Mouse (Mus musculus): Measurements from ENCODE around the gene Hivep1. TPM values are rescaled to one million over a fixed set of nuclear protein-coding genes. Genes with fewer than 3 reads are reported as not detected.

The Hivep1 gene
- total RNA-seq, 1 experiment: 8.1 TPM

GRCm38 (mm10) chr13:42116301-42116700 is 64.5 kb downstream of the Hivep1 start:
- in situ Hi-C loops (cut with MboI; ENCODE audit: low sequenced_read_pairs in 2 of 2, unreplicated experiment in 2 of 2): no loop called here
- no peaks in the 10 kb centered on the region for H3K4me1 ChIP-seq (ENCODE audit: control insufficient read depth in 2 of 2, insufficient read depth in 2 of 2, low read length in 2 of 2, poor library complexity in 1 of 2)
- H3K9me3 ChIP-seq (ENCODE audit: control insufficient read depth, insufficient read depth, low read depth, low read length): no peaks in the 10 kb centered on the region
- TF ChIP-seq MAFK (IDR thresholded peaks at IDR 0.05; ENCODE audit: insufficient read depth, low read depth, low read length) (no peak), HCFC1 (IDR thresholded peaks at IDR 0.05; ENCODE audit: borderline replicate concordance, insufficient read depth, low read length) (no peak), CHD2 (IDR thresholded peaks at IDR 0.05; ENCODE audit: low read depth, low read length) (no peak), ZNF384 (IDR thresholded peaks at IDR 0.05; ENCODE audit: low read depth, low read length) (no peak), ZC3H11A (IDR thresholded peaks at IDR 0.05; ENCODE audit: borderline replicate concordance, low read depth, low read length) (no peak)
- no peaks in the 10 kb centered on the region for H3K36me3 ChIP-seq (ENCODE audit: control insufficient read depth, insufficient read depth, low read length, poor library complexity, severe bottlenecking)
- H3K27ac ChIP-seq (ENCODE audit: insufficient read depth, low read depth, low read length, poor library complexity, severe bottlenecking): no peak overlapping the region
- no peak overlapping the region for H3K4me3 ChIP-seq (ENCODE audit: insufficient read depth in 1 of 2, low read depth in 1 of 2, low read length in 2 of 2, poor library complexity in 1 of 2, severe bottlenecking in 1 of 2)
- no peak for DNase-seq (ENCODE audit: low read depth, low spot score)
- H3K9ac ChIP-seq (ENCODE audit: insufficient read depth, low read depth, low read length, poor library complexity, severe bottlenecking): no peak overlapping the region

- no peaks in the 10 kb centered on the region for H3K36me3 ChIP-seq (ENCODE audit: control insufficient read depth, insufficient read depth, low read length, poor library complexity, severe bottlenecking)
- H3K9me3 ChIP-seq (ENCODE audit: control insufficient read depth, insufficient read depth, low read depth, low read length): no peaks in the 10 kb centered on the region
- in situ Hi-C loops (cut with MboI; ENCODE audit: low sequenced_read_pairs in 2 of 2, unreplicated experiment in 2 of 2): no loop called here
- H3K27ac ChIP-seq (ENCODE audit: insufficient read depth, low read depth, low read length, poor library complexity, severe bottlenecking): no peak overlapping the region
- H3K4me3 ChIP-seq (ENCODE audit: insufficient read depth in 1 of 2, low read depth in 1 of 2, low read length in 2 of 2, poor library complexity in 1 of 2, severe bottlenecking in 1 of 2): no peak overlapping the region
- DNase-seq (ENCODE audit: low read depth, low spot score): no peak
- no peak overlapping the region for H3K9ac ChIP-seq (ENCODE audit: insufficient read depth, low read depth, low read length, poor library complexity, severe bottlenecking)
- TF ChIP-seq HCFC1 (IDR thresholded peaks at IDR 0.05; ENCODE audit: borderline replicate concordance, insufficient read depth, low read length) (no peak), MAFK (IDR thresholded peaks at IDR 0.05; ENCODE audit: insufficient read depth, low read depth, low read length) (no peak), ZC3H11A (IDR thresholded peaks at IDR 0.05; ENCODE audit: borderline replicate concordance, low read depth, low read length) (no peak), CHD2 (IDR thresholded peaks at IDR 0.05; ENCODE audit: low read depth, low read length) (no peak), ZNF384 (IDR thresholded peaks at IDR 0.05; ENCODE audit: low read depth, low read length) (no peak)
- no peaks in the 10 kb centered on the region for H3K4me1 ChIP-seq (ENCODE audit: control insufficient read depth in 2 of 2, insufficient read depth in 2 of 2, low read length in 2 of 2, poor library complexity in 1 of 2)
These were observed 67.2 kb downstream of the Hivep1 start for GRCm38 (mm10) chr13:42119062-42119461.

- Histone ChIP-seq H3K4me3 (ENCODE audit: insufficient read depth in 1 of 2, low read depth in 1 of 2, low read length in 2 of 2, poor library complexity in 1 of 2, severe bottlenecking in 1 of 2) (no peak overlapping the region), H3K27ac (ENCODE audit: insufficient read depth, low read depth, low read length, poor library complexity, severe bottlenecking) (no peak overlapping the region), H3K9me3 (ENCODE audit: control insufficient read depth, insufficient read depth, low read depth, low read length) (no peaks in the 10 kb centered on the region), H3K9ac (ENCODE audit: insufficient read depth, low read depth, low read length, poor library complexity, severe bottlenecking) (no peak overlapping the region), H3K4me1 (ENCODE audit: control insufficient read depth in 2 of 2, insufficient read depth in 2 of 2, low read length in 2 of 2, poor library complexity in 1 of 2) (no peaks in the 10 kb centered on the region), H3K36me3 (ENCODE audit: control insufficient read depth, insufficient read depth, low read length, poor library complexity, severe bottlenecking) (no peaks in the 10 kb centered on the region)
- TF ChIP-seq ZC3H11A (IDR thresholded peaks at IDR 0.05; ENCODE audit: borderline replicate concordance, low read depth, low read length): no peak
- TF ChIP-seq ZNF384 (IDR thresholded peaks at IDR 0.05; ENCODE audit: low read depth, low read length): no peak
- TF ChIP-seq CHD2 (IDR thresholded peaks at IDR 0.05; ENCODE audit: low read depth, low read length): no peak
- no peak for TF ChIP-seq HCFC1 (IDR thresholded peaks at IDR 0.05; ENCODE audit: borderline replicate concordance, insufficient read depth, low read length)
- no peak for TF ChIP-seq MAFK (IDR thresholded peaks at IDR 0.05; ENCODE audit: insufficient read depth, low read depth, low read length)
- in situ Hi-C loops (cut with MboI; ENCODE audit: low sequenced_read_pairs in 2 of 2, unreplicated experiment in 2 of 2): no loop called here
- DNase-seq (ENCODE audit: low read depth, low spot score): no peak
These were observed 69.4 kb downstream of the Hivep1 start for GRCm38 (mm10) chr13:42121106-42121776.

- Histone ChIP-seq H3K9me3 (ENCODE audit: control insufficient read depth, insufficient read depth, low read depth, low read length) (no peaks in the 10 kb centered on the region), H3K4me1 (ENCODE audit: control insufficient read depth in 2 of 2, insufficient read depth in 2 of 2, low read length in 2 of 2, poor library complexity in 1 of 2) (no peaks in the 10 kb centered on the region), H3K4me3 (ENCODE audit: insufficient read depth in 1 of 2, low read depth in 1 of 2, low read length in 2 of 2, poor library complexity in 1 of 2, severe bottlenecking in 1 of 2) (no peak overlapping the region), H3K27ac (ENCODE audit: insufficient read depth, low read depth, low read length, poor library complexity, severe bottlenecking) (no peak overlapping the region), H3K36me3 (ENCODE audit: control insufficient read depth, insufficient read depth, low read length, poor library complexity, severe bottlenecking) (no peaks in the 10 kb centered on the region), H3K9ac (ENCODE audit: insufficient read depth, low read depth, low read length, poor library complexity, severe bottlenecking) (no peak overlapping the region)
- DNase-seq (ENCODE audit: low read depth, low spot score): no peak
- in situ Hi-C loops (cut with MboI; ENCODE audit: low sequenced_read_pairs in 2 of 2, unreplicated experiment in 2 of 2): no loop called here
- TF ChIP-seq ZNF384 (IDR thresholded peaks at IDR 0.05; ENCODE audit: low read depth, low read length) (no peak), ZC3H11A (IDR thresholded peaks at IDR 0.05; ENCODE audit: borderline replicate concordance, low read depth, low read length) (no peak)
These were observed 70.2 kb downstream of the Hivep1 start for GRCm38 (mm10) chr13:42121777-42122682.

Measured in ES-E14 (cell line).